Mouse (Mus musculus) MEL (cell line): ENCODE measurements around the gene Ilvbl.

Experiments
- BHLHE40 ChIP-seq: IDR thresholded peaks from 2 replicates; pipeline ENCODE4 v1.6.1; 2012; ENCODE audit warnings: low read depth, mild to moderate bottlenecking, inconsistent platforms, low read length, improper control_type of control experiment, borderline replicate concordance
- CHD1 ChIP-seq: IDR thresholded peaks from 2 replicates; pipeline ENCODE4 v1.6.1; 2012; ENCODE audit warnings: low read depth, mild to moderate bottlenecking, inconsistent platforms, low read length, improper control_type of control experiment
- CHD2 ChIP-seq: IDR thresholded peaks from 2 replicates; pipeline ENCODE4 v1.6.1; 2011; ENCODE audit warnings: low read length, improper control_type of control experiment
- CTCF ChIP-seq, 3 experiments: IDR thresholded peaks in 2 of 3; conservative IDR thresholded peaks in 1 of 3; 2 replicates each; pipeline ENCODE4 v1.5.1; 2011 to 2012; ENCODE audit warnings: low read length in 3 of 3, low read depth in 2 of 3, mild to moderate bottlenecking in 2 of 3, improper control_type of control experiment in 1 of 3, inconsistent platforms in 1 of 3, mixed read lengths in 1 of 3, moderate library complexity in 1 of 3; ENCODE audit not compliant: control insufficient read depth in 1 of 3, insufficient read depth in 1 of 3, poor library complexity in 1 of 3, severe bottlenecking in 1 of 3
- EP300 ChIP-seq, 2 experiments: IDR thresholded peaks; 2 replicates each; pipeline ENCODE4 v1.6.1; 2011; ENCODE audit warnings: improper control_type of control experiment in 2 of 2, low read length in 2 of 2, low read depth in 1 of 2, mild to moderate bottlenecking in 1 of 2
- MAFK ChIP-seq: IDR thresholded peaks from 2 replicates; pipeline ENCODE4 v1.6.1; 2011; ENCODE audit warnings: low read depth, mild to moderate bottlenecking, low read length, improper control_type of control experiment, borderline replicate concordance
- MAX ChIP-seq: IDR thresholded peaks from 2 replicates; pipeline ENCODE4 v1.6.1; 2011; ENCODE audit warnings: low read length, improper control_type of control experiment
- MYC ChIP-seq: IDR thresholded peaks from 2 replicates; pipeline ENCODE4 v1.6.1; 2011; ENCODE audit warnings: low read depth, mild to moderate bottlenecking, low read length, improper control_type of control experiment, moderate library complexity
- NELFE ChIP-seq: IDR thresholded peaks from 2 replicates; pipeline ENCODE4 v1.6.1; 2011; ENCODE audit warnings: low read depth, low read length, improper control_type of control experiment
- NRF1 ChIP-seq: IDR thresholded peaks from 2 replicates; pipeline ENCODE4 v1.6.1; 2014; ENCODE audit warnings: low read depth, mild to moderate bottlenecking, inconsistent platforms, low read length, improper control_type of control experiment, moderate library complexity; ENCODE audit not compliant: poor library complexity, insufficient read depth, severe bottlenecking
- POLR2A ChIP-seq, 2 experiments: IDR thresholded peaks; 2 replicates each; pipeline ENCODE4 v1.6.1; 2011 to 2012; ENCODE audit warnings: low read length in 2 of 2, mild to moderate bottlenecking in 2 of 2, control low read depth in 1 of 2, improper control_type of control experiment in 1 of 2, low read depth in 1 of 2, moderate library complexity in 1 of 2; ENCODE audit not compliant: control insufficient read depth in 1 of 2, insufficient read depth in 1 of 2, poor library complexity in 1 of 2
- USF2 ChIP-seq, 2 experiments: IDR thresholded peaks; 2 replicates each; pipeline ENCODE4 v1.6.1; 2011 to 2012; ENCODE audit warnings: improper control_type of control experiment in 2 of 2, low read length in 2 of 2, borderline replicate concordance in 1 of 2, inconsistent platforms in 1 of 2, low read depth in 1 of 2, mild to moderate bottlenecking in 1 of 2; ENCODE audit not compliant: insufficient read depth in 1 of 2
- ZNF384 ChIP-seq: IDR thresholded peaks from 2 replicates; pipeline ENCODE4 v1.6.1; 2012; ENCODE audit warnings: low read depth, mild to moderate bottlenecking, inconsistent platforms, low read length, improper control_type of control experiment

GRCm38 (mm10) chr10:78584996-78585395 lies 10.8 kb downstream of the Ilvbl start:
- TF ChIP-seq NELFE: no peak
- TF ChIP-seq CTCF (IDR thresholded peaks at IDR 0.05 in 2 of 3, conservative IDR thresholded peaks at IDR 0.05 in 1 of 3; ENCODE audit: control insufficient read depth in 1 of 3, insufficient read depth in 1 of 3, low read depth in 2 of 3, low read length in 3 of 3, poor library complexity in 1 of 3, severe bottlenecking in 1 of 3): no peak
- TF ChIP-seq MAFK: no peak
- no peak for TF ChIP-seq CHD1
- no peak for TF ChIP-seq USF2 (IDR thresholded peaks at IDR 0.05; ENCODE audit: borderline replicate concordance in 1 of 2, insufficient read depth in 1 of 2, low read depth in 1 of 2, low read length in 2 of 2)
- TF ChIP-seq MYC: no peak
- TF ChIP-seq BHLHE40: no peak
- no peak for TF ChIP-seq ZNF384
- TF ChIP-seq POLR2A (IDR thresholded peaks at IDR 0.05; ENCODE audit: control insufficient read depth in 1 of 2, insufficient read depth in 1 of 2, low read depth in 1 of 2, low read length in 2 of 2, poor library complexity in 1 of 2): no peak
- no peak for TF ChIP-seq EP300 (IDR thresholded peaks at IDR 0.05; ENCODE audit: low read depth in 1 of 2, low read length in 2 of 2)
- no peak for TF ChIP-seq NRF1
- TF ChIP-seq MAX: no peak
- no peak for TF ChIP-seq CHD2
